Mouse (Mus musculus): ENCODE measurements around the gene Fance. TPM values are rescaled to one million over a fixed set of nuclear protein-coding genes. Genes with fewer than 3 reads are reported as not detected.

The Fance gene
- polyA plus RNA-seq, 1 experiment, result 56.8 TPM

DNA sequence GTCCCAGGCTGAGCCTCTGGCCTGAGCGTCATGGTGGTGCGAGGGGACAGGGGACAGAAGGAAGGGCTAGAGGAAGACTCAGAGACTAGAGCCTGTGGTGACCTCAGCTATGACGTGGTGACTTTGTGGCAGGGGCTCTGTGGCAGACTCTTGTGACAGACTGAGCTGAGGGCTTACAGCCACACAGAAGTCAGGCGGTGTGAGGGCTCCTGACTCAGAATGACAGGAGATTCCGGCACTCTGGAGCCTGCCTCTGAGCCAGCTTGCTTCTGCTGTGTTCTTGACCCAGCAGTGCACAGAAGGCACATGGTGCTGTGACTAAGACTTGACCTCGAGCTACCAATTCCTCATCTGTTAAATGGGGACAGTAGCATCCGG lies 32.9 kb upstream of the Fance start:
- Histone ChIP-seq H3K27me3 (ENCODE audit: control insufficient read depth, insufficient read depth, low read length, poor library complexity, severe bottlenecking) (no peaks in the 10 kb centered on the region), H3K9me3 (replicated peaks; ENCODE audit: control insufficient read depth, insufficient read depth, low read length, poor library complexity, severe bottlenecking) (no peaks in the 10 kb centered on the region), H3K27ac (ENCODE audit: insufficient read depth, low read length) (no peak overlapping the region), H3K9ac (ENCODE audit: low read depth, poor library complexity, severe bottlenecking) (no peak overlapping the region), H3K4me3 (ENCODE audit: low read depth, low read length) (no peak overlapping the region), H3K36me3 (ENCODE audit: control insufficient read depth, insufficient read depth, low read length, poor library complexity, severe bottlenecking) (no peaks in the 10 kb centered on the region), H3K4me1 (ENCODE audit: control insufficient read depth, insufficient read depth, low read length) (peaks cover 3% of the 10 kb centered on the region)
- TF ChIP-seq EP300 (IDR thresholded peaks at IDR 0.05; ENCODE audit: insufficient read depth, low read depth, low read length), result no peak
- no peak for TF ChIP-seq CTCF (IDR thresholded peaks at IDR 0.05; ENCODE audit: low read depth, low read length)
- TF ChIP-seq POLR2A (IDR thresholded peaks at IDR 0.05; ENCODE audit: insufficient read depth, low read length), result no peak

GRCm38 (mm10) chr17:28280831-28281377 lies 32.4 kb upstream of the Fance start:
- no peaks in the 10 kb centered on the region for H3K36me3 ChIP-seq (ENCODE audit: control insufficient read depth, insufficient read depth, low read length, poor library complexity, severe bottlenecking)
- no peak overlapping the region for H3K27ac ChIP-seq (ENCODE audit: insufficient read depth, low read length)
- peak; percentile 75 for TF ChIP-seq EP300 (IDR thresholded peaks at IDR 0.05; ENCODE audit: insufficient read depth, low read depth, low read length)
- TF ChIP-seq CTCF (IDR thresholded peaks at IDR 0.05; ENCODE audit: low read depth, low read length), result no peak
- H3K9ac ChIP-seq (ENCODE audit: low read depth, poor library complexity, severe bottlenecking), result no peak overlapping the region
- no peak overlapping the region for H3K4me3 ChIP-seq (ENCODE audit: low read depth, low read length)
- no peaks in the 10 kb centered on the region for H3K9me3 ChIP-seq (replicated peaks; ENCODE audit: control insufficient read depth, insufficient read depth, low read length, poor library complexity, severe bottlenecking)
- H3K4me1 ChIP-seq (ENCODE audit: control insufficient read depth, insufficient read depth, low read length), result peaks cover 3% of the 10 kb centered on the region
- no peaks in the 10 kb centered on the region for H3K27me3 ChIP-seq (ENCODE audit: control insufficient read depth, insufficient read depth, low read length, poor library complexity, severe bottlenecking)

DNA sequence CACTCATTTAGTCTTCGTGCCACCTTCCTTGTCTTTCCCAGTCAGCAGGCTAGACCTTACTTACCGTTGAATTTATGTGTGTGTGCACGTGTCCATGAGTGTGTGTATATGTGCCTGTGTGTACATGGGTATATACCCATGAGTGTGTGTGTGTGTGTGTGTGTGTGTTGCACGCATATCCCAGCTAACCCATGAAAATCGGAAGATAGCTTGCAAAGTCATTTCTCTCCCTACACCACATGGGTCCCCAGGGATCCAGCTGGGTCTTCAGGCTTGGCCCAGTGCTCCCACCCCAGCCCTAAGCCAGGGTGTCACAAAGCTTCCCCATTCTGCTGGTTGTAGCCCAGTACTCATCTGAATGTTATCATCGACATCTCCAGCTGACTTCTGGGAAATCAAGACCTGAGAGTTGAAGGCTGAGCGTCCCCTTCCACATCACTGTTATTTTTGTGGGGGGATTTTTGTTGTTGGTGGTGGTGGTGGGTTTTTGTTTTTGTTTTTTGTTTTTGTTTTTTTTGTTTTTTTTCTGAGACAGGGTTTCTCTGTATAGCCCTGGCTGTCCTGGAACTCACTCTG lies 31.4 kb upstream of the Fance start:
- peaks cover 3% of the 10 kb centered on the region for H3K4me1 ChIP-seq (ENCODE audit: control insufficient read depth, insufficient read depth, low read length)
- H3K36me3 ChIP-seq (ENCODE audit: control insufficient read depth, insufficient read depth, low read length, poor library complexity, severe bottlenecking), result no peaks in the 10 kb centered on the region
- H3K27ac ChIP-seq (ENCODE audit: insufficient read depth, low read length), result no peak overlapping the region

GRCm38 (mm10) chr17:28283199-28283598 lies 30.1 kb upstream of the Fance start:
- Histone ChIP-seq H3K27ac (ENCODE audit: insufficient read depth, low read length) (no peak overlapping the region), H3K27me3 (ENCODE audit: control insufficient read depth, insufficient read depth, low read length, poor library complexity, severe bottlenecking) (no peaks in the 10 kb centered on the region), H3K9ac (ENCODE audit: low read depth, poor library complexity, severe bottlenecking) (no peak overlapping the region), H3K36me3 (ENCODE audit: control insufficient read depth, insufficient read depth, low read length, poor library complexity, severe bottlenecking) (no peaks in the 10 kb centered on the region), H3K9me3 (replicated peaks; ENCODE audit: control insufficient read depth, insufficient read depth, low read length, poor library complexity, severe bottlenecking) (no peaks in the 10 kb centered on the region), H3K4me3 (ENCODE audit: low read depth, low read length) (no peak overlapping the region), H3K4me1 (ENCODE audit: control insufficient read depth, insufficient read depth, low read length) (peaks cover 3% of the 10 kb centered on the region)
- TF ChIP-seq EP300 (IDR thresholded peaks at IDR 0.05; ENCODE audit: insufficient read depth, low read depth, low read length) (no peak), POLR2A (IDR thresholded peaks at IDR 0.05; ENCODE audit: insufficient read depth, low read length) (no peak), CTCF (IDR thresholded peaks at IDR 0.05; ENCODE audit: low read depth, low read length) (no peak)

More for the DNA sequence above, 31.4 kb upstream of the Fance start:
- Histone ChIP-seq H3K9me3 (replicated peaks; ENCODE audit: control insufficient read depth, insufficient read depth, low read length, poor library complexity, severe bottlenecking) (no peaks in the 10 kb centered on the region), H3K9ac (ENCODE audit: low read depth, poor library complexity, severe bottlenecking) (no peak overlapping the region), H3K4me3 (ENCODE audit: low read depth, low read length) (no peak overlapping the region), H3K27me3 (ENCODE audit: control insufficient read depth, insufficient read depth, low read length, poor library complexity, severe bottlenecking) (no peaks in the 10 kb centered on the region)
- no peak for TF ChIP-seq POLR2A (IDR thresholded peaks at IDR 0.05; ENCODE audit: insufficient read depth, low read length)

DNA sequence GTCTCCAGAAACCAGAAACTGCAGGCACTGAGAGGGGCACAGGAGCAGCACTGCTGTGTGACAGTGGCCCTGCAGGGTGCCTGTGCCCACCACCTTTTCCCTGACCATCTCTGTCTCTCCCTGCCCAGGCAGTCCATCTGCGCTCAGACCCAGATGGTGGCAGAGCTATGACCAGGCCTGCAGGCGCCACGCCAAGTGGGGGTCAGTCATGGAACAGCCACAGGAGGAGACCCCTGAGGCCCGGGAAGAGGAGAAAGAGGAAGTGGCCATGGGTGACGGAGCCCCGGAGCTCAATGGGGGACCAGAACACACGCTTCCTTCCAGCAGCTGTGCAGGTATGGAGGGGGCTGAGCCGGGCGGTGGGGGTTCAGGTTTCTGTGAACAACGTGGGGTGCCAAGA lies 27.2 kb upstream of the Fance start:
- Histone ChIP-seq H3K27ac (ENCODE audit: insufficient read depth, low read length) (no peak overlapping the region), H3K9ac (ENCODE audit: low read depth, poor library complexity, severe bottlenecking) (no peak overlapping the region), H3K27me3 (ENCODE audit: control insufficient read depth, insufficient read depth, low read length, poor library complexity, severe bottlenecking) (no peaks in the 10 kb centered on the region), H3K4me1 (ENCODE audit: control insufficient read depth, insufficient read depth, low read length) (no peaks in the 10 kb centered on the region), H3K36me3 (ENCODE audit: control insufficient read depth, insufficient read depth, low read length, poor library complexity, severe bottlenecking) (no peaks in the 10 kb centered on the region), H3K9me3 (replicated peaks; ENCODE audit: control insufficient read depth, insufficient read depth, low read length, poor library complexity, severe bottlenecking) (no peaks in the 10 kb centered on the region), H3K4me3 (ENCODE audit: low read depth, low read length) (no peak overlapping the region)
- no peak for TF ChIP-seq POLR2A (IDR thresholded peaks at IDR 0.05; ENCODE audit: insufficient read depth, low read length)
- no peak for TF ChIP-seq EP300 (IDR thresholded peaks at IDR 0.05; ENCODE audit: insufficient read depth, low read depth, low read length)
- TF ChIP-seq CTCF (IDR thresholded peaks at IDR 0.05; ENCODE audit: low read depth, low read length), result no peak

DNA sequence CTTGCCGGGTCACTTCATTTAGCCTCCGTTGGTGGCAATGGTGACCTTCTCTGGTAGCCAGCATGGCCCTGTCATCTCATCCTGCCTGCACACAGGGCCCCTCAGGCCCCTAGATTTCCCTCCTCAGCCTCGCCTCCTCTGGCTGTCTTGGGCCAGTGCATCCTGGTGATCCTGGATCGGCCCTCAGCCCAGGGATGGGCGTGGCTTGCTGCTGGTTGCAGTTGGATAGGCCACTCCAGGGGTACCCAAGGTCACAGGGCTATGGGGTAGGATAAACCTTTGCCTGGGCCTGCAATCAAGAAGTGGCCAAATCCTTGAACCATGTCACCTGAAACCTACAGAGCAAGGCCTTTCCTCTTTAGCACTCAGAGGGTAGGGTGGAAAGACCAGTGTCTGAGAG lies 26.4 kb upstream of the Fance start:
- H3K36me3 ChIP-seq (ENCODE audit: control insufficient read depth, insufficient read depth, low read length, poor library complexity, severe bottlenecking), result no peaks in the 10 kb centered on the region
- H3K9me3 ChIP-seq (replicated peaks; ENCODE audit: control insufficient read depth, insufficient read depth, low read length, poor library complexity, severe bottlenecking), result no peaks in the 10 kb centered on the region
- no peaks in the 10 kb centered on the region for H3K27me3 ChIP-seq (ENCODE audit: control insufficient read depth, insufficient read depth, low read length, poor library complexity, severe bottlenecking)
- TF ChIP-seq EP300 (IDR thresholded peaks at IDR 0.05; ENCODE audit: insufficient read depth, low read depth, low read length) (no peak), POLR2A (IDR thresholded peaks at IDR 0.05; ENCODE audit: insufficient read depth, low read length) (no peak), CTCF (IDR thresholded peaks at IDR 0.05; ENCODE audit: low read depth, low read length) (peak; percentile 4)
- H3K4me1 ChIP-seq (ENCODE audit: control insufficient read depth, insufficient read depth, low read length), result no peaks in the 10 kb centered on the region
- no peak overlapping the region for H3K9ac ChIP-seq (ENCODE audit: low read depth, poor library complexity, severe bottlenecking)
- H3K4me3 ChIP-seq (ENCODE audit: low read depth, low read length), result no peak overlapping the region
- peak overlapping the region; percentile 17; the same call in 1 of the 2 replicates for H3K27ac ChIP-seq (ENCODE audit: insufficient read depth, low read length)

All from ES-Bruce4 (cell line).